Mouse (Mus musculus): ENCODE measurements around the gene Gpn1. TPM values are rescaled to one million over a fixed set of nuclear protein-coding genes. Genes with fewer than 3 reads are reported as not detected.

Gpn1 gene
- total RNA-seq (2023) = 53.2 TPM

DNA sequence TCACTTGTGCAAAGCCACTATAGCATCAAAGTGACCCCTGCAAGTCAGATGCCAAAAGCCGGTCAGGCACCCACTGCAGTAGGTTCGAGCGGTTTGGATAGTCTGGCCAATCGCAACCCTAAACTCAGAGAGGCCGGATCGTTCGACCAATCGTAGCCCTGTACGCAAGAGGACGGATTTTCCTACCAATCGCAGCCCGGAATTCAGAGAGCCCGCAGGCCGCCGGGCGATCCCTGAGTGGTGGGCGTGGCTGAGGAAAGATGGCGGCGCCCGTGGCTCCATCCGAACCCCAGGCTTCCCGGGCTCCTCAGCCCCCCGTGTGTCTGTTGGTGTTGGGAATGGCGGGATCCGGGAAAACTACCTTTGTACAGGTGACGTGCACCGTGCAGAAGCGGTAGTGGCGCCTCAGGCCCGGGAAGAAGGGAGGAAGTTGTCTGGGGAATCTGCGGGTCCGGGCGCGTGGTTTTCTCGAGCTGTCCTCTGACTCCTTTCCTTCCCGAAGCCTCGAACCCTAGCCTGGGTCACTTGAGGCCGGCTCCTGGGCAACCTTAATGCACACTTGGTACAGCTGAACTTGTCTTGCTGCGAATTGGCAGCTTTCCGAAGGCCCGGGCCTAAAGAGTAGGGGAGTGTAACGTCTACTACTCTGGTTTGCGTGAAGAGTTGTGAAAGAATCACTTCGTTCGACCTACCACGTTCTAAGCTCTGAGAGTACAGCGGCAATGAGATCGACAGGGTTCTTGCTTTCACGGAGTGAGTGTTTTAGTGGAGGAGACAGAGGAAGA is at the start of gene Gpn1:
Gene Gpn1, plus strand, starts transcription at position 229 of the 785 bp plus-strand sequence.

DNA sequence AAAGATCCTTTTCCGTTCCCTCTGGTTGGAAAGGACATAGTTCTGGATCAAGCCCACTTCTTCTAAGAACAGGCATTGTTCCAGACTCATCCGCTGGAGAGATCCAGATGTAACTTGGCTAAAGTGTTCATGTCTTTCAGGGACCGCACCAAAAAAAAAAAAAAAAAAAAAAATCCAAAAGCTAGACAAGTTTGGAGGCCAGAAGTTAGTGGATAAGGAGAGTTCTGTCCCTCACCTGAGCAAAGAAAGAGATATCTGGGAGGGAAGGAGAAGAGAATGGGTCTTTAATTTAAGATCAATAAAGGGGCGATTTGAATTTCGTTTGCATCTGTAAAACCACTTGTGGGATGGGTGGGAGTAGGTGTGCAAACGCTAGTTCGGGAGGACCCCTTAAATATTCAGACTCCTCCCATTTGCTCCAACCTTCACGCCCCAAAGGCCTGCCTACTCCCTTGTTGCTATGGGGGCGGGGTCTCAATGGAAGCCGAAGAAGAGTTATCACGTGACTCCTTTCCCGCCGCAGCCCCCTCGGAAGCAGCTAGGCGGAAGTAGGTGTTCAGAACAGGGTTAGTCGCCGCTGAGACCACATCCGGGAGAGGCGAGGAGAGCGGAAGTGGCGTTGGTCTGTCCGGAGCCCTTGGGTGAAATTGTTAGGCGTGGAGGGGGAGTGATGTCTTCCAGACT is 42.5 kb upstream of the Gpn1 start, which contains the start of gene Zfp512:
Gene Zfp512, plus strand, starts transcription at position 554 of the 684 bp plus-strand sequence.

DNA sequence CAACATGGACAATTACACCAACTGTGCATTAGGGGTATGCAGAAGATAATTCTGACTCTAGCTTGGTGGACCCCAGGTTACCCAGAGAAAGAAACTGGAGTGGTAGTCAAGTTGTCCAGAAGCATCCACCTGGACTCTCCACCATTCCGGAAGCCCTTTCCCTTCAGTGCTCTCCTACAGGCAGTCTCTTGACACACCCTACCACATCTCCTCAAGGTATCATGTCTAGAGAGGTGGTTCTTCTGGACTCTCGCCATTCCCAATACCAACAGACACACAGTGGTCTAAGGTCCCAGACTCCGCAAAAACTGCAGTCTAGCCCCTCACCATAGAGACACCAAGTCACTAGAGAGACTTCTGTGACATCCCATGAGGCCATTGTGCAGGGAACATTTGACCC is 9.1 kb upstream of the Gpn1 start, which contains the start of gene 4930548H24Rik:
Gene 4930548H24Rik, plus strand, starts transcription at position 301 of the 400 bp plus-strand sequence.

GRCm38 (mm10) chr5:31526354-31527116 is 32.0 kb downstream of the Gpn1 start, which contains the start of gene Slc4a1ap:
TSS of gene Slc4a1ap (plus strand) at chr5:31526995.

DNA sequence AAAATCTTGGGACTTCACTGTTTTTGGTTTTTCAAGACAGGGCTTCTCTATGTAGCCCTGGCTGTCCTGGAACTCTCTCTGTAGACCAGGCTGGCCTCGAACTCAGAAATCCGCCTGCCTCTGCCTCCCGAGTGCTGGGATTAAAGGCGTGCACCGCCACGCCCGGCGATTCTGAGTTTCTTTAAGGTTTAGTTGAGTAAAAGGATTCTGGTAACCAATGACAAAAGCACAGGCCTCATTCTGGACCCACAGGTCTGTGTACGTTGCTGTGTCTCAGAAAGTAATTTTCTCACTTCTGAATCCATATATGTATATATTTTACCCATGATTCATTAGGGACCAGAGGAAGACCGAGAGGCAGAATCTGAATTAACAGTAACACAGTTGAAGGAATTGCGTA is 33.2 kb downstream of the Gpn1 start, which contains the start of gene Supt7l:
Gene Supt7l, minus strand, starts transcription at position 101 of the 400 bp plus-strand sequence.

Other genes starting within 250 kb of the Gpn1 start
- 28.9 TPM for gene Krtcap3, start 243.1 kb upstream of the Gpn1 start, total RNA-seq (2023)
- 14.5 TPM for gene Ift172, start 203.6 kb upstream of the Gpn1 start, total RNA-seq (2023)
- 1.3 TPM for gene Fndc4, start 198.7 kb upstream of the Gpn1 start, total RNA-seq (2023)
- 0.15 TPM for gene Gckr, start 197.3 kb upstream of the Gpn1 start, total RNA-seq (2023)
- gene Zfp512, start 42.3 kb upstream of the Gpn1 start, total RNA-seq (2023) = 30.8 TPM
- 0.92 TPM for gene 4930548H24Rik, start 9.0 kb upstream of the Gpn1 start, total RNA-seq (2023)
- gene Slc4a1ap, start 32.3 kb downstream of the Gpn1 start, total RNA-seq (2023) = 80.4 TPM
- 30.8 TPM for gene Supt7l, start 33.1 kb downstream of the Gpn1 start, total RNA-seq (2023)
- 133 TPM for gene Mrpl33, start 102.2 kb downstream of the Gpn1 start, total RNA-seq (2023)
- gene Rbks, start 202.9 kb downstream of the Gpn1 start, total RNA-seq (2023) = 9.2 TPM
- 49.2 TPM for gene Babam2, start 202.9 kb downstream of the Gpn1 start, total RNA-seq (2023)